Mouse (Mus musculus): ENCODE data around the gene Phf10.

GRCm38 (mm10) chr17:14943009-14943728 is 17.9 kb downstream of the Phf10 start, which contains the start of the genes Wdr27 and 1600012H06Rik:
- TF ChIP-seq CTCF (conservative IDR thresholded peaks at IDR 0.05; ENCODE audit: insufficient read depth, insufficient read length, low read depth, low read length) (no peak), POLR2A (IDR thresholded peaks at IDR 0.05; ENCODE audit: low read depth, low read length) (peak; percentile 14)
